Mouse (Mus musculus): ENCODE measurements at regions not wholly inside any gene's neighbourhood (a gene's known extent, or its start where the extent isn't known, plus 50 kb on each side); places are given as distances from the start of the nearest gene placed in this dataset.

DNA sequence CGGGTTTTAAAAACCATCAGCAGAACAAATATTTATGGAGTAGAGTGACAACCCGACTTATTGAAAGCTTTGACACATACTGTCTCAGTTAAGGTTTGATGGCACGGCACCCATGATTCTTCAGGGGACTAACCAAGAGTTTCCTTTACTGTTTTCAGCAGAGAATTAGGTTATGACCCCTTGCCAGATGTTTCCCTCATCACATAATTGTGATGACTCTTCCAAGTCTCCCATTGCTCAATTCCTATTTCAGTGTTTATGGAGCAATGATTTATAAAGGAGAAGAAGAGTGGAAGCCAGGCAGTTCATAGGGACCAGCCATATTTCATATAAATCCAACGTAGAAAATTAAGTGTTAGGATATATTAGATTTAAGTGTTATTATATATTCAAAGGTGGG is 181.4 kb upstream of the Adgrl2 start:
- TF ChIP-seq CTCF (IDR thresholded peaks at IDR 0.05) = no peak
- no peak for TF ChIP-seq EP300 (IDR thresholded peaks at IDR 0.05)

Measured in lung, postnatal 0 days (tissue).